Mouse (Mus musculus): Measurements from ENCODE around the gene Nfil3. TPM values are rescaled to one million over a fixed set of nuclear protein-coding genes. Genes with fewer than 3 reads are reported as not detected.

Nfil3 gene
- total and polyA plus RNA-seq, 3 experiments = 23.5 to 34.6 (median 30.0) TPM

GRCm38 (mm10) chr13:52928392-52928791 is 52.5 kb downstream of the Nfil3 start (continued):
- TF ChIP-seq TBP (conservative IDR thresholded peaks at IDR 0.05; ENCODE audit: low read depth, low read length) (0 out of 2 replicates have a peak, but pooled peaks have one; percentile 24), PAX5 (IDR thresholded peaks at IDR 0.05; ENCODE audit: low read length) (no peak), MEF2A (IDR thresholded peaks at IDR 0.05; ENCODE audit: borderline replicate concordance, low read depth, low read length) (no peak), JUND (conservative IDR thresholded peaks at IDR 0.05; ENCODE audit: low read depth, low read length) (no peak), NRF1 (IDR thresholded peaks at IDR 0.05; ENCODE audit: low read depth, low read length) (no peak), RCOR1 (conservative IDR thresholded peaks at IDR 0.05; ENCODE audit: low read depth, low read length) (no peak), CHD1 (IDR thresholded peaks at IDR 0.05; ENCODE audit: low read depth, low read length) (no peak; the same call in 1 of the 2 replicates), E2F4 (IDR thresholded peaks at IDR 0.05; ENCODE audit: insufficient replicate concordance, low read depth, low read length) (no peak)

- peak overlapping the region; percentile 72 for H3K4me2 ChIP-seq (ENCODE audit: insufficient read depth, low read depth, poor library complexity, severe bottlenecking)
- dilution Hi-C loops (cut with MboI; ENCODE audit: extremely low pct_ligation_motif_present, extremely low pct_unique_long_range_greater_than_20kb, low sequenced_read_pairs) (no loop called here), in situ Hi-C loops (cut with MboI; ENCODE audit: low pct_ligation_motif_present, low pct_unique_long_range_greater_than_20kb, low sequenced_read_pairs) (loop anchor here (10.0 kb wide), 1 partner anchor 130 kb away; no protein-coding TSS in a partner anchor)
- peaks cover 0 to 33% of the 10 kb centered on the region in 2 experiments for H3K36me3 ChIP-seq (replicated peaks in 1 of 2; ENCODE audit: control insufficient read depth in 1 of 2, insufficient read depth in 1 of 2, low read length in 1 of 2)
- H3K27ac ChIP-seq (ENCODE audit: insufficient read depth, low read depth) = peak overlapping the region; percentile 63
- H3K79me2 ChIP-seq (replicated peaks; ENCODE audit: control insufficient read depth, extremely low read depth, insufficient read depth, poor library complexity, severe bottlenecking) = peaks cover 86% of the 10 kb centered on the region
- no peaks in the 10 kb centered on the region for H3K27me3 ChIP-seq (replicated peaks)
- H3K9ac ChIP-seq (ENCODE audit: insufficient read depth, low read depth) = peak overlapping the region; percentile 65
- peaks cover 22 to 77% of the 10 kb centered on the region in 2 experiments for H3K4me1 ChIP-seq (ENCODE audit: control insufficient read depth in 1 of 2, insufficient read depth in 2 of 2)
- H3K9me3 ChIP-seq (replicated peaks; ENCODE audit: low read length) = peaks cover 6% of the 10 kb centered on the region
- H3K4me3 ChIP-seq (replicated peaks in 1 of 3; ENCODE audit: low read depth in 2 of 3, low read length in 2 of 3, poor library complexity in 1 of 3) = peak overlapping the region in 1 of 3 experiments; percentile 23
- TF ChIP-seq UBTF (IDR thresholded peaks at IDR 0.05; ENCODE audit: low read depth, low read length) (peak; percentile 61; the same call in 1 of the 2 replicates), TBP (conservative IDR thresholded peaks at IDR 0.05; ENCODE audit: low read depth, low read length) (peak; percentile 58; the same call in 1 of the 2 replicates), JUN (IDR thresholded peaks at IDR 0.05; ENCODE audit: insufficient read depth, low read depth, low read length) (no peak), MXI1 (IDR thresholded peaks at IDR 0.05; ENCODE audit: low read depth, low read length) (peak; percentile 34), POLR2A (IDR thresholded peaks at IDR 0.05; ENCODE audit: low read depth, low read length) (peak; percentile 50; the same call in 1 of the 2 replicates), TCF12 (IDR thresholded peaks at IDR 0.05; ENCODE audit: low read depth, low read length) (peak; percentile 50), PAX5 (IDR thresholded peaks at IDR 0.05; ENCODE audit: low read length) (no peak), NELFE (IDR thresholded peaks at IDR 0.05; ENCODE audit: low read depth, low read length) (peak; percentile 34; the same call in 1 of the 2 replicates)
- no peak for DNase-seq (ENCODE audit: extremely low read depth)
Measured at GRCm38 (mm10) chr13:52924457-52924856, 56.4 kb downstream of the Nfil3 start.

DNA sequence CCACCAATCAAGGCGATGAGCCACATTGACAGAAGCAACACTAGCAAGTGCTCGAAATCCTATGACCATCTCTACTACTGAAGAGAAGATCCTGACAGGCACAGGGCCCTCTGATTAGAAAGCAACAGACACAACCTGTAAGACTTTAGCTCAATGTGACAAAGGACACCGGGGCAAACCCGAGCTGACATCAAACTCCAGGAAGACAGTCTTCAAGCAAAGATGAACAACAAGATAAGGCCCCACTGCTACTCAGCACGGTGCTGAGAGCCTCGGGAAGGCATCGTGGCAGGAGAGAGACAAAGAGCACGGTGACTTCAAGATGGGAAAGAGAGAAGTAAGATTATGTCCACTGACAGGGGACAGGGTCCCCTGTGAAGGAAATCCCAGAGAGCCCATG is 58.9 kb downstream of the Nfil3 start:
- H3K4me1 ChIP-seq (ENCODE audit: control insufficient read depth in 1 of 2, insufficient read depth in 2 of 2) = peaks cover 24 to 73% of the 10 kb centered on the region in 2 experiments
- H3K9ac ChIP-seq (ENCODE audit: insufficient read depth, low read depth) = peak overlapping the region; percentile 7
- peak overlapping the region; percentile 100 for H3K27ac ChIP-seq (ENCODE audit: insufficient read depth, low read depth)
- peak overlapping the region; percentile 41; the same call in 1 of the 2 replicates for H3K4me2 ChIP-seq (ENCODE audit: insufficient read depth, low read depth, poor library complexity, severe bottlenecking)
- in situ Hi-C loops (cut with MboI; ENCODE audit: low pct_ligation_motif_present, low pct_unique_long_range_greater_than_20kb, low sequenced_read_pairs) (loop anchor here (10.0 kb wide), 1 partner anchor 127 kb away; no protein-coding TSS in a partner anchor), dilution Hi-C loops (cut with MboI; ENCODE audit: extremely low pct_ligation_motif_present, extremely low pct_unique_long_range_greater_than_20kb, low sequenced_read_pairs) (no loop called here)
- DNase-seq (ENCODE audit: extremely low read depth) = no peak
- peaks cover 6% of the 10 kb centered on the region for H3K9me3 ChIP-seq (replicated peaks; ENCODE audit: low read length)
- H3K36me3 ChIP-seq (replicated peaks in 1 of 2; ENCODE audit: control insufficient read depth in 1 of 2, insufficient read depth in 1 of 2, low read length in 1 of 2) = peaks cover 2 to 41% of the 10 kb centered on the region in 2 experiments
- TF ChIP-seq MAFK (IDR thresholded peaks at IDR 0.05; ENCODE audit: insufficient replicate concordance, low read length) (no peak), GABPA (IDR thresholded peaks at IDR 0.05; ENCODE audit: insufficient replicate concordance, low read depth, low read length) (no peak), ZKSCAN1 (IDR thresholded peaks at IDR 0.05; ENCODE audit: borderline replicate concordance, low read depth, low read length) (no peak), SIN3A (IDR thresholded peaks at IDR 0.05; ENCODE audit: low read length) (no peak), ELF1 (IDR thresholded peaks at IDR 0.05; ENCODE audit: low read depth, low read length) (no peak), PAX5 (IDR thresholded peaks at IDR 0.05; ENCODE audit: low read length) (no peak), ZMIZ1 (IDR thresholded peaks at IDR 0.05; ENCODE audit: low read depth, low read length) (no peak), JUN (IDR thresholded peaks at IDR 0.05; ENCODE audit: insufficient read depth, low read depth, low read length) (no peak), EP300 (IDR thresholded peaks at IDR 0.05; ENCODE audit: low read length) (no peak), USF1 (IDR thresholded peaks at IDR 0.05; ENCODE audit: low read depth, low read length) (no peak), E2F4 (IDR thresholded peaks at IDR 0.05; ENCODE audit: insufficient replicate concordance, low read depth, low read length) (no peak), UBTF (IDR thresholded peaks at IDR 0.05; ENCODE audit: low read depth, low read length) (no peak), CHD2 (IDR thresholded peaks at IDR 0.05; ENCODE audit: low read length) (no peak), ZC3H11A (IDR thresholded peaks at IDR 0.05; ENCODE audit: low read depth, low read length) (no peak)
- H3K27me3 ChIP-seq (replicated peaks) = no peaks in the 10 kb centered on the region
- no peak overlapping the region for H3K4me3 ChIP-seq (replicated peaks in 1 of 3; ENCODE audit: low read depth in 2 of 3, low read length in 2 of 3, poor library complexity in 1 of 3)
- H3K79me2 ChIP-seq (replicated peaks; ENCODE audit: control insufficient read depth, extremely low read depth, insufficient read depth, poor library complexity, severe bottlenecking) = peaks cover 94% of the 10 kb centered on the region
